Mouse (Mus musculus): ENCODE measurements at regions not wholly inside any gene's neighbourhood (a gene's known extent, or its start where the extent isn't known, plus 50 kb on each side); places are given as distances from the start of the nearest gene placed in this dataset.
A peak's percentile ranks its signal among the peaks of the same experiment; 100 is the strongest.

DNA sequence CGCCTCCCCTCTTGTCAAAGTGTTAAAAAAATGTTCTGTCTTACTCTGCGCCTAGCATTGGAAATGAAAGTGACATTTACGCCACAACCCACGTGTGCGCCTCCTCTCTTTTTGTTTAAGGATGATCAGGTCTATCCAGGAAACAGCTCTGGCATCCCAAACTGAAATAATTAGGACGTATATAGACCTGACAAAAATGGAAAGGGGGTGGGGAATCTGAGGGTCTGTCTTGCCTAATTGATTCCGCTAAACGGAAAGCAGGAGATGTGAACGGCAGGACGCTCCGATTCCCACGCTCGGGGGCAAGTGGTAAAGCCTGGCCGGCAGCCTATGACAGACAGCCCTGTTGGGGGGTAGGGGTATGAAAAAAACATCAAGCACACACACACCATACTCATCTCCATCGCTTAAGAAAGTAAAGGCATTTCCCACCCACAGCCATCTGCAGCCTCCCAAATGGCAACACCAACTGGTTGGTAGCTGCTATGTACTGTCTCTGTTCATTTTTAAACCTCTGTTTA is 235.8 kb downstream of the Mef2c start:
- Histone ChIP-seq H3K4me3 (replicated peaks; ENCODE audit: low read length) (peak overlapping the region; percentile 90), H3K4me1 (replicated peaks; ENCODE audit: control insufficient read depth, insufficient read depth, low read length) (peaks cover 9% of the 10 kb centered on the region), H3K27me3 (ENCODE audit: control insufficient read depth, insufficient read depth, low read length) (no peaks in the 10 kb centered on the region), H3K27ac (peak overlapping the region; percentile 100), H3K9ac (peak overlapping the region; percentile 95), H3K36me3 (replicated peaks; ENCODE audit: control insufficient read depth, insufficient read depth) (peaks cover 65% of the 10 kb centered on the region), H3K4me2 (replicated peaks) (peak overlapping the region; percentile 87), H3K9me3 (ENCODE audit: control insufficient read depth, low read length) (no peaks in the 10 kb centered on the region)
- ATAC-seq (ENCODE audit: low FRiP score) (peak; percentile 79), DNase-seq (ENCODE audit: low spot score) (peak; percentile 76)
- under 1% methylated on average over 15 of the region's 15 CpGs for WGBS

- 5% methylated on average over 2 of the region's 2 CpGs for WGBS
- H3K9me3 ChIP-seq (ENCODE audit: control insufficient read depth, low read length): no peaks in the 10 kb centered on the region
- H3K27me3 ChIP-seq (ENCODE audit: control insufficient read depth, insufficient read depth, low read length): no peaks in the 10 kb centered on the region
- peak overlapping the region; percentile 95 for H3K9ac ChIP-seq
- peak; percentile 56 for DNase-seq (ENCODE audit: low spot score)
- H3K4me3 ChIP-seq (replicated peaks; ENCODE audit: low read length): peak overlapping the region; percentile 90
- no peak for ATAC-seq (ENCODE audit: low FRiP score)
- peaks cover 12% of the 10 kb centered on the region for H3K4me1 ChIP-seq (replicated peaks; ENCODE audit: control insufficient read depth, insufficient read depth, low read length)
- peaks cover 65% of the 10 kb centered on the region for H3K36me3 ChIP-seq (replicated peaks; ENCODE audit: control insufficient read depth, insufficient read depth)
- peak overlapping the region; percentile 87 for H3K4me2 ChIP-seq (replicated peaks)
- H3K27ac ChIP-seq: peak overlapping the region; percentile 100
Measured at GRCm38 (mm10) chr13:83740101-83740500, 236.3 kb downstream of the Mef2c start.

DNA sequence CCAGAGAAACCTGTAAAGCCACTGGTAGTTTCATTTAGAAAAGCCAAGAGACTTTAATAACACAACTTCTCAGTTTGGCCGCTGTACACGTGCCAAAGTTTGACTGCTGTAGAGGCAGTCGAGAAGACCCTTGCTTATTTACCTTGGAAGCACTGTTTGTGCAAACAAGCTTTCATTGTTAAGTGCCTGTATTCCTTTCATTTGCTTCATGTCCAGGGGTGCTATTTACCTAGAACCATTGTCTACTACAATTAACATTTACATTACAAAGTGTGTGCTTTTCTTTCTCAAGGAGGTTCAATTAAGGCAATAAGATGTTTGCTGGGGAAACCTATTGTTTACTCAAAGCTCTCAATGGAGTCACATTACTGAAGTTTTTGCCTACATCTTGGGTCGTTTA is 236.9 kb downstream of the Mef2c start:
- Histone ChIP-seq H3K4me1 (replicated peaks; ENCODE audit: control insufficient read depth, insufficient read depth, low read length) (peaks cover 19% of the 10 kb centered on the region), H3K27me3 (ENCODE audit: control insufficient read depth, insufficient read depth, low read length) (no peaks in the 10 kb centered on the region), H3K27ac (peak overlapping the region; percentile 100), H3K9ac (peak overlapping the region; percentile 95), H3K36me3 (replicated peaks; ENCODE audit: control insufficient read depth, insufficient read depth) (peaks cover 58% of the 10 kb centered on the region), H3K4me2 (replicated peaks) (peak overlapping the region; percentile 87), H3K9me3 (ENCODE audit: control insufficient read depth, low read length) (no peaks in the 10 kb centered on the region), H3K4me3 (replicated peaks; ENCODE audit: low read length) (peak overlapping the region; percentile 90)
- WGBS: 9% methylated on average over 4 of the region's 4 CpGs
- ATAC-seq (ENCODE audit: low FRiP score) (no peak), DNase-seq (ENCODE audit: low spot score) (peak; percentile 71)

DNA sequence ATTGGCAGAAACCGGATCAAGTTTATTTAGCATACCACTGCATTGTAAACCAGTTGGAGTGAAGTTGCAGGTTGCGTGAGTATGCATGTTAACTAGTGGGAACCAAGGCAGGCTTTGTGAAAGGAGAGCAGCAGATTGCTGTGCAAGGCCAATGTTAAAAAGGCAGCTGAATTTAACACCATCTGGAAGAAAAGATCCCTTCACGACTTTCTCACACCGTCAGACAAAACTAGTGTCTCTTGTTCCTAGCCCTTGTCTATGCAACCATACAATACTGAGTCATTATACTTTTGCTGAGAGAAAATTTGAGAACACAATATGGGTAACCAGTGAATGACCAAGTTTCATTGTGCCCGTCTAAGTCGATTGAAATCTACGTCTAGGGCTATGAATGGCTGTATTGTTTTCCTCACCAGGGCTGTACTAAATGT is 237.8 kb downstream of the Mef2c start:
- WGBS: 7% methylated on average over 7 of the region's 7 CpGs
- Histone ChIP-seq H3K4me2 (replicated peaks) (peak overlapping the region; percentile 87), H3K9me3 (ENCODE audit: control insufficient read depth, low read length) (no peaks in the 10 kb centered on the region), H3K4me3 (replicated peaks; ENCODE audit: low read length) (peak overlapping the region; percentile 90), H3K27ac (peak overlapping the region; percentile 100), H3K4me1 (replicated peaks; ENCODE audit: control insufficient read depth, insufficient read depth, low read length) (peaks cover 27% of the 10 kb centered on the region), H3K27me3 (ENCODE audit: control insufficient read depth, insufficient read depth, low read length) (no peaks in the 10 kb centered on the region), H3K9ac (peak overlapping the region; percentile 95), H3K36me3 (replicated peaks; ENCODE audit: control insufficient read depth, insufficient read depth) (peaks cover 54% of the 10 kb centered on the region)
- ATAC-seq (ENCODE audit: low FRiP score) (no peak; the same call in 1 of the 2 replicates), DNase-seq (ENCODE audit: low spot score) (peak; percentile 71)

- Histone ChIP-seq H3K36me3 (replicated peaks; ENCODE audit: control insufficient read depth, insufficient read depth) (peaks cover 52% of the 10 kb centered on the region), H3K27me3 (ENCODE audit: control insufficient read depth, insufficient read depth, low read length) (no peaks in the 10 kb centered on the region), H3K4me3 (replicated peaks; ENCODE audit: low read length) (peak overlapping the region; percentile 90), H3K4me1 (replicated peaks; ENCODE audit: control insufficient read depth, insufficient read depth, low read length) (peaks cover 29% of the 10 kb centered on the region), H3K9me3 (ENCODE audit: control insufficient read depth, low read length) (no peaks in the 10 kb centered on the region), H3K4me2 (replicated peaks) (peak overlapping the region; percentile 87), H3K9ac (peak overlapping the region; percentile 95), H3K27ac (peak overlapping the region; percentile 100)
- DNase-seq (ENCODE audit: low spot score): no peak
- 33% methylated on average over 2 of the region's 2 CpGs for WGBS
- ATAC-seq (ENCODE audit: low FRiP score): no peak
Measured at GRCm38 (mm10) chr13:83742102-83742501, 238.3 kb downstream of the Mef2c start.

DNA sequence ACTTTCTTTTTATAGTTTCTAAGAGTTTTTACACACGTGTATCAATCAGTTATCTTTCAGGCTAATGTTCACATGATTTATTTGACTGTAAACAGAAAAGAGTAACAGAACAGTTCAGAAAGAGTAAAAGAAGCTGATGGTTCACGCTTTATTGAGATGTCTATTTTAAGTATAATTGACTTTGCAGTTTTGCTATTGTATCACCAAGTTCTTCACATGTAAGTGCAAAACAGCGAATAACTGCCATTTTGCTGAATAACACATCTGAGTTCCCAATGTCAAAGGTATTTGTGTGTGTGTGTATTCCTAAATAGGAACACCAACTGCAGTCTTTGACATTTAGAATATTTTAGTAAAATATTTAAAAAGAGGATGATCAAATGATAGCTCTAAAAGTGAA is 238.7 kb downstream of the Mef2c start:
- ATAC-seq (ENCODE audit: low FRiP score) (no peak), DNase-seq (ENCODE audit: low spot score) (peak; percentile 63)
- Histone ChIP-seq H3K27ac (peak overlapping the region; percentile 100), H3K4me1 (replicated peaks; ENCODE audit: control insufficient read depth, insufficient read depth, low read length) (peaks cover 29% of the 10 kb centered on the region), H3K27me3 (ENCODE audit: control insufficient read depth, insufficient read depth, low read length) (no peaks in the 10 kb centered on the region), H3K9ac (peak overlapping the region; percentile 95), H3K4me2 (replicated peaks) (peak overlapping the region; percentile 87), H3K4me3 (replicated peaks; ENCODE audit: low read length) (peak overlapping the region; percentile 90), H3K36me3 (replicated peaks; ENCODE audit: control insufficient read depth, insufficient read depth) (peaks cover 48% of the 10 kb centered on the region), H3K9me3 (ENCODE audit: control insufficient read depth, low read length) (no peaks in the 10 kb centered on the region)
- 46% methylated on average over 3 of the region's 3 CpGs for WGBS

DNA sequence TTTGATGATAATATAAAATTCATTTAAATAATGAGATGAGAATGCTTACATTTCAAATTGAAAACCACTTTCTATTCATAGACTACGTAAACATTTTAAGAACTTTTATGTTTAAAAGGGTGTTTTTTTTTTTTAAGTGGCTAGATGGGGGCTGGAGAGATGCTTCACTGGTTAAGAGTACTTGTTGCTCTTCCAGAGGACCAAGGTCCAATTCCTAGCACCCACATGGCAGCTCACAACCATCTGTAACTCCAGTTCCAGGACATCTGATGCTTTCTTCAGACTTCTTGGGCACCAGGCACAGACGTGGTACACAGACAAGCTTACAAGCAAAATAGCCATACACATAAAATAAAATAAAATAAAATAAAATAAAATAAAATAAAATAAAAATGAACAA is 239.5 kb downstream of the Mef2c start:
- Histone ChIP-seq H3K27me3 (ENCODE audit: control insufficient read depth, insufficient read depth, low read length) (no peaks in the 10 kb centered on the region), H3K4me3 (replicated peaks; ENCODE audit: low read length) (no peak overlapping the region), H3K4me1 (replicated peaks; ENCODE audit: control insufficient read depth, insufficient read depth, low read length) (peaks cover 29% of the 10 kb centered on the region), H3K9ac (no peak overlapping the region), H3K4me2 (replicated peaks) (peak overlapping the region; percentile 40), H3K36me3 (replicated peaks; ENCODE audit: control insufficient read depth, insufficient read depth) (peaks cover 39% of the 10 kb centered on the region), H3K27ac (peak overlapping the region; percentile 99), H3K9me3 (ENCODE audit: control insufficient read depth, low read length) (no peaks in the 10 kb centered on the region)
- WGBS: 58% methylated on average over 2 of the region's 2 CpGs
- no peak for ATAC-seq (ENCODE audit: low FRiP score)
- peak; percentile 48 for DNase-seq (ENCODE audit: low spot score)

GRCm38 (mm10) chr13:83744110-83744752 is 240.4 kb downstream of the Mef2c start:
- Histone ChIP-seq H3K9me3 (ENCODE audit: control insufficient read depth, low read length) (no peaks in the 10 kb centered on the region), H3K9ac (peak overlapping the region; percentile 82), H3K27ac (peak overlapping the region; percentile 99), H3K4me1 (replicated peaks; ENCODE audit: control insufficient read depth, insufficient read depth, low read length) (peaks cover 33% of the 10 kb centered on the region), H3K4me3 (replicated peaks; ENCODE audit: low read length) (peak overlapping the region; percentile 42), H3K4me2 (replicated peaks) (peak overlapping the region; percentile 82), H3K36me3 (replicated peaks; ENCODE audit: control insufficient read depth, insufficient read depth) (peaks cover 31% of the 10 kb centered on the region; the same call in 1 of the 2 replicates), H3K27me3 (ENCODE audit: control insufficient read depth, insufficient read depth, low read length) (no peaks in the 10 kb centered on the region)
- DNase-seq (ENCODE audit: low spot score) (peak; percentile 56), ATAC-seq (ENCODE audit: low FRiP score) (no peak)
- WGBS: 15% methylated on average over 8 of the region's 8 CpGs

- peak; percentile 92 for DNase-seq (ENCODE audit: low spot score)
- Histone ChIP-seq H3K4me3 (replicated peaks; ENCODE audit: low read length) (peak overlapping the region; percentile 42), H3K9ac (peak overlapping the region; percentile 82), H3K9me3 (ENCODE audit: control insufficient read depth, low read length) (no peaks in the 10 kb centered on the region), H3K36me3 (replicated peaks; ENCODE audit: control insufficient read depth, insufficient read depth) (peaks cover 22% of the 10 kb centered on the region; the same call in 1 of the 2 replicates), H3K4me1 (replicated peaks; ENCODE audit: control insufficient read depth, insufficient read depth, low read length) (peaks cover 35% of the 10 kb centered on the region), H3K4me2 (replicated peaks) (peak overlapping the region; percentile 82), H3K27ac (peak overlapping the region; percentile 99), H3K27me3 (ENCODE audit: control insufficient read depth, insufficient read depth, low read length) (no peaks in the 10 kb centered on the region)
- under 1% methylated on average over 38 of the region's 38 CpGs for WGBS
- peak; percentile 93 for ATAC-seq (ENCODE audit: low FRiP score)
Measured at GRCm38 (mm10) chr13:83744981-83745555, 241.2 kb downstream of the Mef2c start.

All from hindbrain, embryonic 14.5 days (tissue).